Mouse (Mus musculus) limb, embryonic 14.5 days (tissue): ENCODE data around the gene Tmem218. TPM values are rescaled to one million over a fixed set of nuclear protein-coding genes. Genes with fewer than 3 reads are reported as not detected.

Experiments used
- ATAC-seq: fragments of 200-750 bp; cut with Nextera tagmentation; 2 replicates; pipeline ENCODE4 v1.8.0; 2017; ENCODE audit warnings: low read depth, moderate number of reproducible peaks, moderate TSS enrichment; ENCODE audit not compliant: low FRiP score
- DNase-seq: peaks from one replicate; pipeline ENCODE4 v3.0.0-alpha.2; 2015; ENCODE audit warnings: low spot score
- H3K27ac ChIP-seq: fragments of 300-500 bp; sonication (generic); replicated peaks from 2 replicates; pipeline ENCODE4 v1.5.1; 2014; ENCODE audit warnings: low read depth, mild to moderate bottlenecking, low read length, moderate library complexity, mixed read lengths
- H3K27me3 ChIP-seq: fragments of 300-500 bp; sonication (generic); 2 replicates; pipeline ENCODE4 v1.6.1; 2014; ENCODE audit warnings: low read length, mixed read lengths; ENCODE audit not compliant: control insufficient read depth, insufficient read depth
- H3K36me3 ChIP-seq: fragments of 300-500 bp; sonication (generic); 2 replicates; pipeline ENCODE4 v1.6.1; 2014; ENCODE audit warnings: mild to moderate bottlenecking, low read length, moderate library complexity, mixed read lengths; ENCODE audit not compliant: control insufficient read depth, insufficient read depth
- H3K4me1 ChIP-seq: fragments of 300-500 bp; sonication (generic); 2 replicates; pipeline ENCODE4 v1.6.1; 2014; ENCODE audit warnings: antibody characterized with exemption, low read length, mixed read lengths; ENCODE audit not compliant: control insufficient read depth, insufficient read depth
- H3K4me2 ChIP-seq: fragments of 300-500 bp; sonication (generic); replicated peaks from 2 replicates; pipeline ENCODE4 v1.6.1; 2014; ENCODE audit warnings: low read depth, mild to moderate bottlenecking, low read length, moderate library complexity; ENCODE audit not compliant: severe bottlenecking
- H3K4me3 ChIP-seq: fragments of 300-500 bp; sonication (generic); replicated peaks from 2 replicates; pipeline ENCODE4 v1.5.1; 2014; ENCODE audit warnings: low read length
- H3K9ac ChIP-seq: fragments of 300-500 bp; sonication (generic); 2 replicates; pipeline ENCODE4 v1.6.1; 2014; ENCODE audit warnings: mild to moderate bottlenecking, low read depth, low read length, moderate library complexity; ENCODE audit not compliant: severe bottlenecking
- H3K9me3 ChIP-seq: fragments of 300-500 bp; sonication (generic); 2 replicates; pipeline ENCODE4 v1.6.1; 2016; ENCODE audit warnings: low read length; ENCODE audit not compliant: control insufficient read depth
- POLR2A ChIP-seq: fragments of 200-500 bp; IDR thresholded peaks from 2 replicates; pipeline ENCODE4 v1.8.0; 2012; ENCODE audit warnings: inconsistent platforms, mild to moderate bottlenecking, moderate library complexity, borderline replicate concordance; ENCODE audit not compliant: insufficient read depth, insufficient read length; ENCODE audit errors: extremely low read depth
- WGBS: fragments of 180-500 bp; shearing (Covaris S2); extraction: QIAGEN DNeasy Blood & Tissue Kit; methylation state at CpG from one replicate; pipeline ENCODE4 v1.1.7; 2014; 5-methylcytosine and 5-hydroxymethylcytosine counted together
- polyA plus RNA-seq, 2 experiments: library from polyadenylated mRNA; depleted of rRNA in 1 of 2; stranded (reverse) in 1 of 2; unstranded in 1 of 2; fragments of >200 nt; fragmentation: Nextera tagmentation in 1 of 2; extraction: Ambion mirVana in 1 of 2; gene quantifications; 2 replicates each; pipeline versions ENCODE4 v1.2.1 to v1.2.3; 2012 to 2014

Gene Tmem218
- polyA plus RNA-seq, 2 experiments, result 4.8 to 13.5 TPM

DNA sequence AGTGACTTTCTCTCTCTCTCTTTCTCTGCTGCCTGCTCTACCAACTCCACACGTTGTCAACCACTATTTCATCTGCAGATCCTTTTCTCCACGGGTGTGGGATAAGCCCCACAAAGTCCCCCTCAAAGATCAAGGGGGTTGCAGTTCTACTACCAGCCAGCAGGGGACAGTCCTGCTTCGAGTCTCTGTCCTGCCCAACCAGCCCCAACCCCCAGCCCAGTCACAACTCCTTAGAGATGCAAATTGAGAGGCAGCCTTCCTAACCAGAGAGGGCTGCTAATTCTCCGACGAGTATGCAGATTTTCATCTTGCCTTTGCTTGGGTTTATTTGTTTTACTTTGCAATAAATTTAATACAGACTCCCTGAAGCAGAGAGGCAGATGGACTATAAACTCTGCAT, 30.9 kb upstream of the Tmem218 start:
- H3K4me3 ChIP-seq, result no peak overlapping the region
- H3K36me3 ChIP-seq, result no peaks in the 10 kb centered on the region
- no peak overlapping the region for H3K4me2 ChIP-seq
- DNase-seq (peak; percentile 58), ATAC-seq (peak; percentile 70)
- no peak overlapping the region for H3K9ac ChIP-seq
- H3K9me3 ChIP-seq, result no peaks in the 10 kb centered on the region
- WGBS, result 2% methylated on average over 5 of the region's 5 CpGs
- H3K27ac ChIP-seq, result no peak overlapping the region
- H3K27me3 ChIP-seq, result 0 out of 2 replicates have a peak, but pooled peaks cover 7% of the 10 kb centered on the region
- TF ChIP-seq POLR2A, result no peak
- peaks cover 58% of the 10 kb centered on the region for H3K4me1 ChIP-seq

DNA sequence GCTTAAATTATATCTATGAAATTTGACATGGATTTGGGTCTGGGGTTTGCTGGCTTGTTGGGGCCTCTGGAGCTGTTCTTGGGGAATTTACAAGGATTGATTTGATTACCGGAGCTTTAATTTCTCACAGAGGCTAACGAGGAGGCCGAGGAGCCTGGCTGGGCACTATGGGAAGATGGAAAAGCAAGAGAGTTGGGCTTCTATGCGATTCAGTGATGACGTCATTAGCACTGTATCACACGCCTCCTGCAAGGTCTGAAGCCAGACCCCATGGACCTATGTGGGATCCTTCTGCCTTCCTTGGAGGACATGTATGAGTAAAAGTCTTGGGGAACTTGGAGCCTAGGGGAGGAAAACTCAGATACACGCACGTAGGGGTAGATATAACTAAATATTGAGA, 30.5 kb upstream of the Tmem218 start:
- H3K27ac ChIP-seq, result no peak overlapping the region
- H3K4me2 ChIP-seq, result no peak overlapping the region
- peak; percentile 47; the same call in 1 of the 2 replicates for ATAC-seq
- H3K4me1 ChIP-seq, result peaks cover 54% of the 10 kb centered on the region
- no peak overlapping the region for H3K4me3 ChIP-seq
- H3K27me3 ChIP-seq, result 0 out of 2 replicates have a peak, but pooled peaks cover 7% of the 10 kb centered on the region
- TF ChIP-seq POLR2A, result no peak
- H3K36me3 ChIP-seq, result no peaks in the 10 kb centered on the region
- no peak overlapping the region for H3K9ac ChIP-seq
- no peak for DNase-seq
- 33% methylated on average over 8 of the region's 8 CpGs for WGBS
- no peaks in the 10 kb centered on the region for H3K9me3 ChIP-seq

DNA sequence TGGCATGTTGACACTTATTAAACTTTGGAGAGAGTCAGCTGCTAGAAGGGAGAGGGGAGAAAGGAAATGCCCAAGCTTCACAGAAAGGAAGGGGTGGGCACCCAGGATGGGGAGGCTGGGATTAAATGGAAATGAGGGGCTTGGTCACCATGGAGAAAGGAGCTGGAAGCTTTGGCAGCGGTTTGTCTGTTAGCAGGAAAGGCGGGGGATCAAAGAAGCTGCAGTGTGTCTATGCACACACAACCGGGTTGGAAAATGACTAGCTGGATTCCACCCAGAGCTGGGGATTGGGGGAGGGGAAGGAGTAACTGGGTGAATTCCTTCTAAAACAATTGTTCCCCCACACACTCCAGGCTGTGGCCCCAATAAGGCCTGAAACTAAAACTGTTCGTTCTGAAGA, 29.1 kb upstream of the Tmem218 start:
- DNase-seq, result no peak
- Histone ChIP-seq H3K27me3 (0 out of 2 replicates have a peak, but pooled peaks cover 7% of the 10 kb centered on the region), H3K27ac (no peak overlapping the region)

DNA sequence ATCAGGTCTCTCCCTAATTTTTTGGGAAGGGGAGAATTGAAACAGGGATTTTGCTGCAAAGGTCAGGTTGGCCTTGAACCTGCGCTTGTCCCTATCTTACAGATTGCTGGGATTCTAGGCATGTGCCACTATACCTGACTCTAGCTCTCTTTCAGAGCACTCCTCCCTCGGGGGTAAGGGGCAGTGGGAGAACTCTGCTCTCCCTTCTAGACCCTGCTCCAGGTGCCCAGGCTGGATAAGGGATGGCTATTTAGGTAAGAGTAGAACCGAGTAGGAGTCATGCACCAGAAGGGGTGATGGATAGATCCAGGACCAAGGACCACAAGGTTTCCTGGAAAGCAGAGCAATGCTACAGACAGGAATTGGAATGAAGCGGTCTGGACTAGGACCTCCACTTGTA, 28.4 kb upstream of the Tmem218 start:
- Histone ChIP-seq H3K9me3 (no peaks in the 10 kb centered on the region), H3K27me3 (0 out of 2 replicates have a peak, but pooled peaks cover 7% of the 10 kb centered on the region), H3K4me2 (no peak overlapping the region), H3K4me1 (peaks cover 34% of the 10 kb centered on the region), H3K4me3 (no peak overlapping the region), H3K36me3 (no peaks in the 10 kb centered on the region), H3K9ac (no peak overlapping the region), H3K27ac (no peak overlapping the region)
- DNase-seq (no peak), ATAC-seq (no peak)
- TF ChIP-seq POLR2A, result no peak
- WGBS, result 86% methylated on average over 4 of the region's 4 CpGs

More for the DNA sequence above, 29.1 kb upstream of the Tmem218 start:
- WGBS, result 32% methylated on average over 4 of the region's 4 CpGs
- H3K4me2 ChIP-seq, result no peak overlapping the region
- no peak overlapping the region for H3K9ac ChIP-seq
- no peaks in the 10 kb centered on the region for H3K9me3 ChIP-seq
- H3K36me3 ChIP-seq, result no peaks in the 10 kb centered on the region
- H3K4me1 ChIP-seq, result peaks cover 41% of the 10 kb centered on the region
- H3K4me3 ChIP-seq, result no peak overlapping the region
- no peak for TF ChIP-seq POLR2A
- ATAC-seq, result no peak

DNA sequence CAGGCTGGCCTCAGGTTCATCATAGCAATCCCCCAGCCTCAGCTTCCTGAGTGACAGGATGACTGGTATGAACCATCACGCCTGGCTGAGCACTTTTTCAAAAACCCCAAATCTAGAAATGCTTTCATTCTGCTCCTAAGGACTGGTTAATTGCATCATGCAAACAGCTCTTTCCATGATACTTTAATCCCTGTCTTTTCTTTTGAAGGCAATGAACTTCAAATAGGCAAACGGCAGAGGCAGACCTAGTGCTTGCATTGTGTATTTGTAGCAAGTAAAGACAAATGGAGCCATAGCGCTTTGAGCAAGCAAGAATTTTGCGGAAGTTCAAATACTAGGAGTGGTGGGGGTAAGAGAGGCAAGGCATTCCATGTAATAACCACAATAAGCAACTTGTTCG, 26.4 kb upstream of the Tmem218 start:
- DNase-seq, result no peak

More for the DNA sequence above, 26.4 kb upstream of the Tmem218 start:
- H3K4me3 ChIP-seq, result no peak overlapping the region
- no peak overlapping the region for H3K9ac ChIP-seq
- no peak overlapping the region for H3K27ac ChIP-seq
- H3K4me2 ChIP-seq, result no peak overlapping the region
- H3K4me1 ChIP-seq, result peaks cover 21% of the 10 kb centered on the region
- no peaks in the 10 kb centered on the region for H3K9me3 ChIP-seq
- H3K36me3 ChIP-seq, result no peaks in the 10 kb centered on the region
- WGBS, result 78% methylated on average over 5 of the region's 5 CpGs
- ATAC-seq, result no peak
- TF ChIP-seq POLR2A, result no peak
- H3K27me3 ChIP-seq, result 0 out of 2 replicates have a peak, but pooled peaks cover 7% of the 10 kb centered on the region
